Mouse (Mus musculus) embryo, embryonic 11.5 days (tissue): ENCODE measurements at regions not wholly inside any gene's neighbourhood (a gene's known extent, or its start where the extent isn't known, plus 50 kb on each side); places are given as distances from the start of the nearest gene placed in this dataset.
A peak's percentile ranks its signal among the peaks of the same experiment; 100 is the strongest.

Source experiments
- DNase-seq: peaks from one replicate; pipeline ENCODE4 v3.0.0-alpha.2; 2012; ENCODE audit warnings: low read depth, low spot score

DNA sequence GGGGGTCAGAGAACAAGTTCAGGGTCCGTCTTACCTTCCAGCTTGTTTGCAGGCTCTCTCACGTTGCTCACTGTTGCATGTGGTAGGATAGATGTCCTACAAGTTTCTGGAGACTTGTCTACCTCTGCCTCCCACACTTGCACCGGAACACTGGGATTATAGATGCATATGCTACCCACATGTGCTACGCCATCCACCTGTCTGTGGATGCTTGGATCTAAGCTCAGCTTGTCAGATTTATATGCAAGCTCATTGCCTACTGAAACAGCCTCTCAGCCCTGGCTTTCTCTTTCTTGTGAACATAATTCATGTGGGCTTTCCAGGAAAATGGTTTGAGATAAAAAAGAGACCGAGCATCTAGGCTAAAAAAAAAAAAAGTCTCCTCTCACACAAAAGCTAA lies 353.0 kb downstream of the Nucb2 start:
- DNase-seq, result no peak

DNA sequence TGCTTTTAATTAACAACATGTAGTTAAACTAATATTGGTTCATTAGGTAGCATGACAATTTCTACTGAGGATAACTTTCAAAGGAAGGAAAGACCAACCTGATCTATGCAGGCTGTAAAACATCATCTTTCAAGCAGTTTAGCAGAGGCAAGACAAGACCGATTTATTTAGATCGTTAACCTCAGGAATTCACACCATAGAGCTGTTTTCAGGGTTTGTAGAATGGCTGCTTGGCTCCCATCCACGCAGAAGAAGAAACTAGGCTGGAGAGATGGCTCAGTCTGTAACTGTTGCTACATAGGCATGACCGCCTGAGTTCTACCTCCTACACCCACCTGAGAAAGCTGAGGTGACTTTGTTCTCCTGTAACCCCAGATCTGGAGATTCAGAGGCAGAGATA lies 353.6 kb downstream of the Nucb2 start:
- no peak for DNase-seq

DNA sequence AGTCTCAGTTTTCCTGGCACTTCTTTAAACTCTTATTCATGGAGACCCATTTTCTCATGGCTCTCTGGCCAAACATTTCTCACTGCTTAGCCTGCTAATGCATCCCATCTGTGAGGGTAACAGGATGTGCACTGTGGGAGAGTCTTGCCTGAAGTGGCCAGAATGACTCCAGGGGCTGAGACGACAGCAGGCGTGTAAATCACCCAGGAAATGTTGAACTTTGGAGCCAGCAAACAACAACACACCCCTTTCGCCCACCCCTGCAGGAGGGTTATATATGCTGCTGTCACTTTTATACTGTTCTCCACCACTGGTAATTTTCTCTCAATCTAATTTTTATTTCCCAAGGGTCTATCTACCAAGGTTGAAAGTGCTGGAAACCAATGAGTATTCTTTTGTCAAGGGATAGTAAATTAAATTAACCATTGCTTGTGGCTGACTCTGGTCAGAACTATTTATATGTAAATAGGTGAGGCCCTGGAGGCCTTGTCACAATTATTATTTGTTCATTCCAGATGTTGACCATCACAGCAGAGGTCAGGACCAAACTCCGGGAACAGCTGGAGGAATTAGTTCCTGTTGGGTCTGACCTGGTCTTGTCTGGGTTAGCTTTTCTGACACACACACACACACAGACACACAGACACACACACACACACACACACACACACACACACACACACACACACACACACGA lies 378.2 kb downstream of the Nucb2 start:
- no peak for DNase-seq

DNA sequence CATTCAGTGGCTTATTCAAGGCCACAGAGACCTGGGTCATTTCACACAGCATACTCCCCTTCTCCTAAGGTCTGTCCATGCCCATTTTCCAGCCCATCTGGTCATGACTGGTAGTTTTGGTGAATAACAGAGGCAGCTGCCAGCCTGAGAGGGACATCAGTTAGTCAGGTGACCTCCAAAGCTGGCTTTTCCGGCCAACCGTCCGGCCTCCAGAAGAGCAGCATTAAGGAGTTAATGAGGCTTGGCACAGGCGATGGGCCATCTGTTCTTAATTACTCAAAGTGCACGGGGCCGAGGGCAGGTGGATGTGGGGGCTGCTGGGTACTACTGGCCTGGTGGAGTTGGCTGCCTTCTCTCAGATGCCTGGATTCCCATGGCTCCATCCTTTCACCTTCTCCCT lies 389.7 kb downstream of the Nucb2 start:
- DNase-seq, result peak; percentile 8

DNA sequence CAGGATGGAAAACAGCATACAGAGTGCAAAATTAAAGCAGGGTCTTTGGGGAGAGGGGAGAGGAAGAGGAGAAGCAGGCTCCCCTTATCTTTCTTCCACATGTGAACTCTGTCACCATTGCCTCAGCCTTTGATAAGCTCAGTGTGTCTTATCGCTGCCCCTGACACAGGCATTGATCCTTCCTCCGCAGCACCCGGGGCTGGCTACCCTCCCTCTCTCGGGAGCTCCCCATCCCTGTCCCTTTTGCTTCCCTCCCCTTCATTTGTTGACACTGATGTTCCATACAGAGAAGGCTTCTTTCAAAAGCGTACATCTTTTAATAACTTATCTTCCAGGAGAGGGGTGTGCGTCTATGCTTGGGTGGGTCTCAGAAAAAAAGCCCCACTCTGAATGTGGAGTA lies 411.6 kb downstream of the Nucb2 start:
- DNase-seq, result no peak

DNA sequence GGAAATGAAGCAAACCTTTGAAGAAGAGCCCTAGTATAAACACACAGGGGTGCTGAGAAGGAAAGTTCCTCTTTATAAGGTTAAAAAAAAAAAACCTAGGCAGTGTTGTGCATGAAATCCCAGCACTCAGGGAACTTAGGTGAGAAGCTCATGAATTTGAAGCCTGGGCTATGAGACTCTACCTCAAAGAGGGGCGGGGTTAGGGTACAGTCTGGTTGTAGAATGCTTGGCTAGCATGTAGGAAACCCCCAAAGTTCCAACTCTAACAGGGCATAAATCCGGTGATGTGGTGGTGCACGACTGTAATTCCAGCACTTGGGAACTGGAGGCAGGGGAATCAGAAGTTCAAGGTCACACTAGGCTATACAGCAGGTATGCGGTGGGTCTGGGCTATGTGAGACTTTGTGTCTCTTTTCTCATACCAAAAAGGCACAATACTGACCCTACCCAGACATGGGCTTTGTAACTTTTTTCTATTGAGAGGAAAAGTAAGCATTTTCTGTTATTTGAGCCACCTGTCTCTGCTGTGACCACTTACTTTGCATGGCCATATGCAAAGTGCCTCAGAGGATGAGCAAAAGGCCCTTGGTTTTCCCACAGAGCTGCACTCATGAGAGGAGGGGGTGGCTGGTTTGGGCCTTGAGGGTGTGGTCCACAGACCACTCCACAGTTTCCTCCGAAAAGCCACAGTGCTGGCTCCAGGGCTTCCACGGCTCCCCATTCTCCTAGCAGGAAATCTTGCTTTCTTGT lies 413.9 kb downstream of the Nucb2 start:
- no peak for DNase-seq

DNA sequence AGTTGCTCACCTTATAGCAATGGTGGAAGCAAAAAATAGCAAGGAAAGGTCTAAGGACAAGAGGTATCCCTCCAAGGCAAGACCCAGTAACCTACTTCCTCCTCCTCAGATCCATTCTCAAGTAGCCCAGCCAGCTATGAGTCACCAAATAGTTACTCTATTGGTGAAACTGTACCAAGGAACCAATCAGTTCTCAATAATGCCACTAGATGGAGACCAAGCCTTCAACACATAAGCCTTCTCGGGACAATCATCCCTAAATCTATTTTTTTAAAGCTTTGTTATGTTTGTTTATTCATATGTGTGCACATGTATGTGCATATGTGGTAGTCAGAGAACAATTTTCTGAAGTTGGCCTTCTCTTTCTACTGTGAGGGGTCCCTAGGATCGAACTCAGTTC lies 434.3 kb upstream of the Xylt1 start:
- DNase-seq, result no peak

DNA sequence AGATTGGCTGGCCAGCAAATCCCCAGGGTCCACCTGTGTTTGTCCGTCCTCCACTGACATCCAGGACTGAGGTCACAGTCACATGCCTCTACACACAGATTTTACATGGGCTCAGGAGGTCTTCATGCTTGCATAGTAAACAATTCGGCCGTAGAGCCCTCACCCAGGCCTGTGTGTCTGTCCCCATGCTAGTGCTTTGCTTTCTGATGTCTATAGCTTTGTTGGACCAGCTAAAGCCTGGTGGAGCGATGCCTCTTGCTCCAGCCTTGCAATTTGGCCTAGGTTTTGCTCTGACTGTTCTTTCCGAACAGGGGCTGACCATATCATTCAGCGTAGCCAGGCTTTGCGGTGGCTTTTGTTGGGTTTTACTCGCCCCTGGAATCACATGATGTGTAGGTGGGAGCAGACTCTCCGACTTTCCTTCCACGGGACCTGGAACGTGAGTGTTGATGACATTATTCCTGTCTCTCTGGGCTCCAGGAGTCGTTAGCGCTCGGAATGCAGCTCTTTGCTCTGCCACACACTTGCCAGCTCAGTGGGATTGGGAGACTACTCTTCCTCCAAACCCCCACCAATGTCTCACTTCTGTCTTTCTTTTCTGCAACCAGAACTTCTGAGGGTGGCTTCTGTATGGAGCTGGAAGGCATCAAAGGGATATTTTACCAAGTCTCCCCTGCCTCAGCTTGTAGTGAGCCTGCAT lies 421.4 kb upstream of the Xylt1 start:
- DNase-seq, result no peak

DNA sequence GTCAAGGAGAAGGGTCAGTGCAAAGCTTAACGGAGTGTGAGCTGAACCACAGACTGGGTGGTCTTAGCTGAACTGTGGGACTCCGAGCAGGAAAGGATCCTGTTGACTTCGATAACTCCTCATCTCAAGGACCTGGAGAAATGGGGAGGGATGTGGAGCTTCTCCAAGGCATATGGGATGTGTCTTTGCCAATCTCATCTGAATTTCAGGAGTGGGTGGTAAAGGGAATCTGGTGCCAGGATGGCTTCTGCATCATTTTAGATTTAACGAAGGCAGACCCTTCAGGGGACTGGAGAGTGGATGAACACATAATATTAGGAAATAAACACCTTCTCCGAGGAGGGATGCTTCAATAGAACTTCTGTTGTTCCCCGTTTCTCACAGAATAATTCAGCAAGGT lies 416.9 kb upstream of the Xylt1 start:
- no peak for DNase-seq

DNA sequence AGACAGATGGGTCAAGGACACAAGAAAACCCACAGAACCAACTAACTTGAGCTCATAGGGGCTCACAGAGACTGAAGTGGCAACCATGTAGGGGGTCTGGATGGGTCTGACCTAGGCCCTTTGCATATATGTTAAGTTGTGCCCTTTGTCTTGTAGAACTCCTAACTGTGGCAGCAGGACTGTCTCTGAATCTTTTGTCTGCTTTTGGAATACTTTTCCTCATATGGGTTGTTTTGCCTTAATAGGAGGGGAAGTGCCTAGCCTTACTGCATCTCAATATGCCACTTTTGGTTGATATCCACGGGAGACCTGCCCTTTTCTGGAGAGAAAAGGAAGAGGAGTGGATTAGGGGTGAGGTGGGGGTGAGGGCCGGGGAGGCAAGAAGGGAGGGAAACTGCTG lies 389.4 kb upstream of the Xylt1 start:
- DNase-seq, result no peak

DNA sequence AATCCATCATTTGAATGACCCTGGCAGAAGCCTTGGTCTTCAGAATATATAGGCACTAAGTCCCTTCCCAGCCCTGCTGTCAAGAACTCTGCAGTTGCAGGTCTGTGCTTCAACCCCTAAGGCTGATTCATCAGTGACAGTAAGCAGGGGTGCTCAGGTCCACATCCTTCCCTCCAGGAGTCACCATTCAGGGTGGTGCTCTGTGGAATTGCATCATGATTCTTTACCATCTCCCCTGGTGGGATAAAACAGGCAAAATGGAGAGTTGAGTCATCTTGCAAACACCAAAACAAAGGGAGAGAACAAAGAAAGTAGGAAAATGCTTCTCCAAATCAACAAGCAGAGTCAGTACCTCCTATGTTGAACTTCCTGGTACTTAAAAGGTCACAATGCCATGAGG lies 388.6 kb upstream of the Xylt1 start:
- DNase-seq, result no peak

DNA sequence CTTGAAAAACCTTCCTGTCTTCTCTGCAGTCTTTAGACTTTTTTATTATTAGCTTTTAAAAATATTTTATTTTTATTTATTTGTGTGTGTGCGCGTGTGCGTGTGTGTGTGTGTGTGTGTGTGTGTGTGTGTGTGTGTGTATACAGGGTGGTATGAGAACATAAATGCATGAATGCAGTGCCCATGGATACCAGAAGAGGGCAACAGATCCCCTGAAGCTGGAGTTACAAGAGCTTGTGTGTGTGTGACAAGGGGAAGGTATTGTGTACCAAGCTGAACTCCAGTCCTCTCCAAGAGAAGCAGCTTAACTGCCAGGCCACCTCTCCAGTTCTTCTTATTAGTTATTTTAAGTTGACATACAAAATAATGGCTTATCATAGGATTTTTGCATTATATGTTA lies 385.0 kb upstream of the Xylt1 start:
- no peak for DNase-seq

DNA sequence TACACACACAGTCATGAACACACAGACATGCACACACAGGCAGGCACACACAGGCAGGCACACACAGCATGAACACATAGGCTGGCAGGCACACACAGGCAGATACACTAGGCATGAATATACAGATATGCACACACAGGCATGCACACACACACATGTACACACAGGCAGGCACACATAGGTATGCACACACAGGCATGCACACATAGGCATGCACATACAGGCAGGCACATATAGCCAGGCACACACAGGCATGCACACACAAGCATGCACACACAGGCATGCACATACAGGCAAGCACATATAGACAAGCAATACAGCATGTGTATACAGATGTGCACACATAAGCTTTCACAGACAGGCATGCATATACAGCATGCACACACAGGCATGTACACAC lies 377.6 kb upstream of the Xylt1 start:
- no peak for DNase-seq

DNA sequence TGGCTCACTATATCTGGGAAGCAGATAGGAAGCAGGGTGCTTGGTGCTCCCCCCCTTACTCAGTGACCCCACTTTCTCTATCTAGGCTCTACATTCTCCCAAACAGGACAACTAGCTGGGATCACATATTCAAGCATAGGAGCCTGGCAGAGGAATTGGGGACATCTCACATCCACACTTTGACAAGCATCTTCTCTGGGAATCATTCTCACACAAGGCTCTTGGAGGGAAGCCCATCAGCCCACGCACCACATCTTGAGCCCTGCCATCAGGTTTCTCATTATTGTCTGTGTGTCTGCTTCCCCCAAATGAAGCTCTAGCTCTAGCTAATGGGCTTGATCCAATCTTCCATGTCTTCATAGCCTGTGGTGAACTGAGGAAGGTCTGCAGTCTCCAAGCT lies 362.4 kb upstream of the Xylt1 start:
- no peak for DNase-seq

DNA sequence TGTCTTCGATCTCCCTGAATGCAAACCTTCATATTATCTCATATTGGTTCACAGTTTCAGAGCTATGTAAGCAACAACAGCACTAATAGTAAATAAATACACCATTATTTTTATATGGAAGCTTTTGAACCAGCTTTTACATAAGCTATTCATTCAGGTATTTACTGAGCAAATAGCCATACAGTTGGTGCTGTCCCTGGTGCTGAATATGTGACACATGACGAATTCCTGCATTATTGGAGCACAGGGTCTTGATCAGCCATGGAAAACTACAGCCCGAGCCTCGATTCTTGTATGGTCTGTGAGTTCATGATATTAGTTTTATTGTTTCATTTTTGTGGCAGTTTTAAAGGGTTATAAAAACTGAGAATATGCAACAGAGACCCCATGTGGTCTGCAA lies 359.1 kb upstream of the Xylt1 start:
- peak; percentile 64 for DNase-seq

DNA sequence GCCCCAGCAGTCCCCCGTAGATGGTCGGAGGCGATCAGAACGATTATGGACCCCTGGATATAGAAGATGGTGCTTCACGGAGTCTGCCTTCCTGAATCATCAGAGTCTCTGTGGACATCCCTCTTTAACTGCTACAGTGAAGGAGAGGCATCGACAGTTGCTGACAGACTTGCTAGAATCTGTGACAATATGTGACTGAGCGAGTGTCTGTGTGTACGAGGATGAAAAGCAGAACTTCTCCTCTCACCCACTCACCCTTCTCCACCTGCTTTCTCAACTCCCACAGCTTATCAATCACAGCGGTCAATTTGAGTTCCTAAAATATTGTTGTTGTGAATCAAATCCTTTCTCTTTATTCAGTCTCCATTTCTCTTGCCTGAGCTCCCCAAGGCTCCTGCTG lies 335.9 kb upstream of the Xylt1 start:
- no peak for DNase-seq

DNA sequence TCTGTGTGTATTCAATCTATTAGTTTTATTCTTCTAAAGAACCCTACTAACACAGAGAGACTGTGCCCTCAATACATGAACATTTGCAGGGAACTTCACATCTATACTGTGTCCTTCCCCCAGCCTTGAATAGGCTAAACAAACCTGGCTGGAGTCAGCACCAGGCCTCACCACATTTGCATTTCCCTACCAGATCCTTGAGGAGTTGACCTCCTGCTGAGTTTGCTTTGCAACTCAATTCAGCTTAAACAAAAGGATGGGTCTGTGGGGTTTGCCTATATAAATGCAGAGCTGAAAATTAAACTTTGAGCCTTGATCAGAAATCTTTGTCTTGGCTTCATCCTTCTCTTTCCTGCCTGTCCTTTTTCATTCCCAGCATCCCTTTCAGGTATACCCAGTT lies 331.5 kb upstream of the Xylt1 start:
- DNase-seq, result no peak

DNA sequence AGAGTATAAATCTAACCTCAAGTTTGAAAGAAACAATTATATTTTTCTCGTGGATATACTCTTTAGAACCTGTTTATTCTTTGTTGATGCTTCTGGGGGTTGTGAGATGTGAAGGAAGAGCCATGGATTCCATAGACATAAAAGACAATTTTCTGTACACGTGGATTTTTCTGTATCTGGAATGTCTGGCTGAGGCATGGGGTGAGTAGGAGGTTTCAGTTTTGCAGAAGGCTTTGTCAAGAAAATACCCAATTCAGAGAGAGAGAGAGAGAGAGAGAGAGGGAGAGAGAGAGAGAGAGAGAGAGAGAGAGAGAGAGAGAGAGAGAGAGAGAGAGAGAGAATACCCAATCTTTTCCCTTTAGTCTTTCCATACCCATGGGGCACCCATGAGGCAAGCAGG lies 315.0 kb upstream of the Xylt1 start:
- no peak for DNase-seq

DNA sequence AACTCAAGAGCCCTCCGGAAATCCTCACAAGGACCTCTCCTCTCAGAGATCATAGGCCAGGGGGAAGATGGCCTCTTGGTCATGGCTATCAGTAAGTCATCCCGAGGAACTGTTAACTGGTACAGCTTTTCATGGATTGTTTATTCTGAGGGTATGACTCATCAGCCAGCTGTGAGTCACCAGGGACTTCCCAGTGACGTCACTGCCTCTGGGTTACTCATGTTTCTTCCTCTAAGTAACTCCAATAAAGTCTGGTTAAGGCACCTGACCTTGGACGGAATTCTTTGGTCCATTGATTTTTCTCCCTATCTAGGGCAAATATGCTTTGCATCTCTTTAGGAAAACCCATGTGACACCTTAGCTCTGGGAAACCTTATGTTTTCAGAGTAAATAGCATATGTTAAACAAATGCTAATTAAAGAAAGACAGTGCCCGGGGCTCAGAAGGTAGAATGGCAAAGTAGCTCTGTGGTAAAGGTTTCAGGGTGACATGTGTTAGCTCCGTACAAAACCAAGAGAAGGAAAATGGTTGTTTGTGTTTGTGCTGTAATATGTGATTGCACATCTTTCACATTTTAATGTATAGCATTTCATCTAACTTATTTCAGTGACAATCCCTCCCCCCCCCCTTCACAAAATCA lies 289.7 kb upstream of the Xylt1 start:
- DNase-seq, result peak; percentile 13

DNA sequence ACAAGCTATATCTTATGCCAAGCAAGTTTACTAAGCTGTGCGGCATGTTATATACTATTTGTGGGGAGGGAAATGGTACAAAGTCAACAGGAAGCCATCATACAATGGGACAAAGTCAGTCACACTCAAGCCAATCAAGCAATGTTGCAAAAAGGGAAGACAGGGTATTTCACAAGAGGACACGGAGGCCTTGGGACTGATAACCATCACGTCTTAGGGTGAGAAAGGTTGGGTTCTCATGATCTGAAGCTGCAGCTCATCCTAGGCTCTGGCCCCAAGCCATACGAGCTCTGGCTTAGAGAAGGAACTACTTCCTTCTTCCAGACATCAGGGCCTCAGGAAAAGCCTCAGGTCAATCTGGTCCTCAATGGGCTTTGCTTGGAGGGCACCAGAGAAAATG lies 287.9 kb upstream of the Xylt1 start:
- DNase-seq, result no peak

DNA sequence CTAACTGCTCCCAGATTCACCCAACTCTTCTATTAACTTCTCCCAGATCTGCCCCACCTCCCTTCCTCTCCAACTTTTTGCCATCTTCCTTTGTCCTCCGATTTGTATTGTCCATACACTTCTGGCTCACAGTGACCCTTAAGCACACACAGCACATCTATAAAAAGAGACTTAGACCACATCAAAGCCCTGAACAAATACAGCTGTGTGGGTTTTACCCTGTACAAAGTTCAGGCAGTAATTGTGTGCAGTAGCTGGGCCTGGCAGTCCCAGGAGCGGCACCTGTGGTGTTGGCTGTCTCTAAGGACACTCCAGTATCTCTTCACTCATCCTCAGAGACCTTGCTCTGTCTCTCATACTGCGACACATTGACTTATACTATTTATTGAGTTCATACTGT lies 283.2 kb upstream of the Xylt1 start:
- DNase-seq, result no peak

DNA sequence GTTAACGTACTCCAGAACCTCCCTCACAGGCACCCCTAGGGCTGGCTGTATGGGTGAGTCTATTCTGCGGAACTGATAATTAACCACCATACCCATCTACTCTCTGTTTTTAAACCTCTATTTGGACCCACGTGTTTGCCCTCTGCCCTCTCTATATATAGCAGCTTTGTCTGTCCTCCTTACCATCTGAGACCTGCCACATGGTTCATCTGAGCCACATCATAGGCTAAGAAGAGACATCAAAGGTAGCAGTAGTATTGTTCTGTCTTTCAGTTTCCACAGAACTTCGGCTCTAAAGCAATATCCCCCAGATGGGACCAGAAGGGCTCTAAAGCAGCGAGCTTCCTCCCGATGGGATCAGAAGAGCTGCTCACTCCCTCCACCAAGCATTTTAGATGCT lies 281.7 kb upstream of the Xylt1 start:
- no peak for DNase-seq

DNA sequence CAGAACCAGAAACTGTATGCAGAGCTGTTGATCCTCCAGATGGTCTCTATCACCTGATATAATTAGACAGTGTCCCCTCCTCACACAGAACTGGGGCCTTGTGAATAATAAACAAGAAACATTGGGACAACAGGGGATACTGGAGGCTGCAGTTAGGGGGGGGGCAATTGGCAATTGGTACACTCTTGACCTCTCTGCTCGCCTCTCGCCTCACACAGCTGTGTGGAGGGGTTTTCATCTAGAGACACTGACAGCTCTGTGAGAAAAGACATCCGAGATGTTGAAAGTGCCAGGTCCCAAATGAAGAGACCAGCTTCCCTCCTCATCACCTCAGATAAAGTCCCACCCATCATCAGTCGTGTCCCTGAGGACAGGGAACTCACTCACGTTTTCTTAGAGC lies 277.7 kb upstream of the Xylt1 start:
- DNase-seq, result no peak
